Mouse (Mus musculus): ENCODE data around the gene Vwce. TPM values are rescaled to one million over a fixed set of nuclear protein-coding genes. Genes with fewer than 3 reads are reported as not detected.

Vwce gene
- polyA plus RNA-seq, 1 experiment from 2014 or later: 7.6 TPM

GRCm38 (mm10) chr19:10695801-10696200 lies 61.8 kb downstream of the Vwce start:
- ATAC-seq: no peak
- H3K27ac ChIP-seq: peak overlapping the region; percentile 55
- H3K4me1 ChIP-seq: peaks cover 93% of the 10 kb centered on the region
- no peaks in the 10 kb centered on the region for H3K27me3 ChIP-seq (replicated peaks)
- no peaks in the 10 kb centered on the region for H3K9me3 ChIP-seq (replicated peaks)
- H3K4me3 ChIP-seq: no peak overlapping the region
- H3K4me2 ChIP-seq: no peak overlapping the region
- WGBS (ENCODE audit: insufficient replicate concordance): 75% methylated on average over 7 of the region's 7 CpGs
- no peak overlapping the region for H3K9ac ChIP-seq
- peaks cover 3% of the 10 kb centered on the region; the same call in 1 of the 2 replicates for H3K36me3 ChIP-seq

DNA sequence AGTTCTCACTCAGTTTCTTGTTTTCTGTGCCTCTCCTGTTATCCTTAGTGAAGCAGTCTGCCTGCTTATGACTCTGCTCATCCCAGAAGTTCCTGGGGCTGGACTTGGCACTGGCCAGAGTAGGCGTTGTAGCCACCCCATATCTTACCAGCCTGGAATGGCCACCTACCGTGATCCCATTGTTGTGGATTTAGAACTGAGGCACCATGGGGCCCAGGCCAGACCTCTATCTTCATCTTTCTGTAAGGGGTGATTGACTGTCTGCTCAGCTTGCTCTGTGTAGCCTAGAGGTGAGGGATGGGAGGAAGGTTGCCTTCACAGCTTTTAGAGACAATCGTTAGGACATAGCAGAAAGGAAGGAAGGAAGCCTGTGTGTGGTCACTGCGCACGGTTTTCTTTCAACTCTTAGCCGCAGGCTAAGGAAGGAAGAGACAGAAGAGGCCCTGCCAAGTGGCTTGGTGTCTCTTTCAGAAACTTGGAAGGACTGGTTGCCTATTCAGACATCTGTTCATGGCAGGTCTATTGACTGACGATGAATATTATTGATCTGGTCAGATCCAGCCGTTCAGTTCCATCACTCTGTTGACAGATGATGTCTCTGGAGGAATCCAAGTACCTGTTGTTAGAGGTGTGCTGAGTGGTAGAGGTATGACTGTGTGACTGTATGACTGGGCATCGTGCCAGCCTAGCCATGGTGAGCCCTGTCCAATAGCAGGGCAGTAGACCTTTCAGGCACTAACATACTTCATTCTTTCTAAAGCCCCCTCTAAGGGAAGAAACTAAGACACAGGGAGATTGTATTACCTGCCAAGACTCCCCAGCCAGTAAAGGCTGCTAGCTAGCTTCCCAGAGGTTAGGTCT lies 64.3 kb downstream of the Vwce start:
- H3K27ac ChIP-seq: peak overlapping the region; percentile 78
- no peak overlapping the region for H3K4me3 ChIP-seq
- no peaks in the 10 kb centered on the region for H3K9me3 ChIP-seq (replicated peaks)
- no peaks in the 10 kb centered on the region for H3K27me3 ChIP-seq (replicated peaks)
- no peaks in the 10 kb centered on the region for H3K36me3 ChIP-seq
- ATAC-seq: no peak
- peaks cover 89% of the 10 kb centered on the region for H3K4me1 ChIP-seq
- no peak overlapping the region for H3K9ac ChIP-seq
- H3K4me2 ChIP-seq: peak overlapping the region; percentile 36
- WGBS (ENCODE audit: insufficient replicate concordance): 35% methylated on average over 9 of the region's 9 CpGs

- Histone ChIP-seq H3K4me1 (peaks cover 93% of the 10 kb centered on the region), H3K4me2 (peak overlapping the region; percentile 36), H3K36me3 (no peaks in the 10 kb centered on the region), H3K4me3 (no peak overlapping the region), H3K27me3 (replicated peaks) (no peaks in the 10 kb centered on the region), H3K9me3 (replicated peaks) (no peaks in the 10 kb centered on the region), H3K27ac (peak overlapping the region; percentile 78; the same call in 1 of the 2 replicates), H3K9ac (0 out of 2 replicates have a peak overlapping the region, but pooled peaks have one; percentile 14)
- WGBS (ENCODE audit: insufficient replicate concordance): 20% methylated on average over 9 of the region's 9 CpGs
- ATAC-seq: peak; percentile 73
Measured at GRCm38 (mm10) chr19:10699851-10700250, 65.8 kb downstream of the Vwce start.

- WGBS (ENCODE audit: insufficient replicate concordance): 70% methylated on average over 6 of the region's 6 CpGs
- H3K4me2 ChIP-seq: no peak overlapping the region
- H3K27ac ChIP-seq: peak overlapping the region; percentile 32; the same call in 1 of the 2 replicates
- ATAC-seq: no peak
- no peaks in the 10 kb centered on the region for H3K27me3 ChIP-seq (replicated peaks)
- no peaks in the 10 kb centered on the region for H3K9me3 ChIP-seq (replicated peaks)
- peaks cover 89% of the 10 kb centered on the region for H3K4me1 ChIP-seq
- peaks cover 4% of the 10 kb centered on the region for H3K36me3 ChIP-seq
- no peak overlapping the region for H3K4me3 ChIP-seq
- H3K9ac ChIP-seq: no peak overlapping the region
Measured at GRCm38 (mm10) chr19:10701013-10701726, 67.2 kb downstream of the Vwce start.

DNA sequence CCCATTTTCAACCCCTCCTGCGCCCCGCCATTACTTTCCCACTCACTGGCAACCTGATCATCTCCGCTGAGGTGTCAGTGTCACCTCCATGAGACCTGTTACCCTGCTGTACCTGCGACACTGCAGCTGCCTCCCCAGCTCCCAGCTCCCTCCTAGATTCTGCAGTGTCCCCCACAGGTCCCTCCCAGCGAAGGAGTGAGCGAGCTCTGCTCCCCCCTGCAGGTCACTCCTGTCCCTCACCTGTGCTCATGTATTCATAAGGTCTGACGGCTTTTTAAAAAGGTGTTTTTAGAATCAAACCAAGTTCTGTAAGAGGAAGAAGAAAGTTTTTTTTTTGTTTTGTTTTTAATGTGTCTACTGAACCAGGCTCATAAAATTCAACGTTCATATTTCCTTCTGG lies 68.1 kb downstream of the Vwce start:
- Histone ChIP-seq H3K27me3 (replicated peaks) (no peaks in the 10 kb centered on the region), H3K9me3 (replicated peaks) (no peaks in the 10 kb centered on the region), H3K4me2 (no peak overlapping the region), H3K4me3 (no peak overlapping the region), H3K4me1 (peaks cover 80% of the 10 kb centered on the region), H3K9ac (no peak overlapping the region), H3K27ac (no peak overlapping the region), H3K36me3 (peaks cover 13% of the 10 kb centered on the region)
- ATAC-seq: no peak
- WGBS (ENCODE audit: insufficient replicate concordance): 76% methylated on average over 8 of the region's 8 CpGs

DNA sequence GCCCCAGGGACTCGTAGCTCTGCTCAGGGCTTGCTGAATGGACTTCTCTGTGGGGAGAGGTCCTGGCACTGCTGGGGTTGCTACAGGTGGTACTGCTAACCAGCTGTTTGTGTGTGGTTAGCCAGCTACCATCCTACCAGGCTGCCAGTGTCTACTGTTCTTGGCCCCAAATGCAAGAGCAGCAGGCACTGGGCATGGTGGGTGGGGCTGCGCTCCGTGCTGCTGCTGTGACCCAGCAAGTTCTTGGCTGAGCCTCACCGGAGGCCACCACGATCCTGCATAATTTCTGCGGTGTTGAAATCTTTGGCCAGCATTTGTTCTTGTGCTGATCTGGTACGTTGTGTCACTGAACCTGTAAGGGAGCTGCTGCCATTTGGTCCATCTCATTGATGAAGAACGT lies 69.5 kb downstream of the Vwce start:
- H3K9me3 ChIP-seq (replicated peaks): no peaks in the 10 kb centered on the region
- H3K36me3 ChIP-seq: peaks cover 27% of the 10 kb centered on the region
- WGBS (ENCODE audit: insufficient replicate concordance): 72% methylated on average over 8 of the region's 8 CpGs
- ATAC-seq: no peak
- H3K4me2 ChIP-seq: no peak overlapping the region
- H3K4me1 ChIP-seq: peaks cover 66% of the 10 kb centered on the region
- H3K27ac ChIP-seq: no peak overlapping the region
- H3K9ac ChIP-seq: no peak overlapping the region
- no peaks in the 10 kb centered on the region for H3K27me3 ChIP-seq (replicated peaks)
- H3K4me3 ChIP-seq: no peak overlapping the region

GRCm38 (mm10) chr19:10707087-10707875 lies 73.3 kb downstream of the Vwce start:
- Histone ChIP-seq H3K4me1 (peaks cover 42% of the 10 kb centered on the region), H3K36me3 (peaks cover 56% of the 10 kb centered on the region), H3K4me2 (no peak overlapping the region), H3K9me3 (replicated peaks) (no peaks in the 10 kb centered on the region), H3K27ac (no peak overlapping the region), H3K9ac (no peak overlapping the region), H3K27me3 (replicated peaks) (no peaks in the 10 kb centered on the region), H3K4me3 (no peak overlapping the region)
- 68% methylated on average over 13 of the region's 13 CpGs for WGBS (ENCODE audit: insufficient replicate concordance)
- no peak for ATAC-seq

GRCm38 (mm10) chr19:10707881-10708280 lies 73.9 kb downstream of the Vwce start:
- H3K4me1 ChIP-seq: peaks cover 40% of the 10 kb centered on the region
- no peak overlapping the region for H3K4me3 ChIP-seq
- WGBS (ENCODE audit: insufficient replicate concordance): 79% methylated on average over 1 of the region's 1 CpGs
- no peak overlapping the region for H3K4me2 ChIP-seq
- H3K9ac ChIP-seq: no peak overlapping the region
- peaks cover 62% of the 10 kb centered on the region for H3K36me3 ChIP-seq
- H3K27ac ChIP-seq: no peak overlapping the region; the same call in 1 of the 2 replicates
- H3K27me3 ChIP-seq (replicated peaks): no peaks in the 10 kb centered on the region
- ATAC-seq: no peak
- no peaks in the 10 kb centered on the region for H3K9me3 ChIP-seq (replicated peaks)

GRCm38 (mm10) chr19:10708900-10709299 lies 74.9 kb downstream of the Vwce start:
- H3K27me3 ChIP-seq (replicated peaks): no peaks in the 10 kb centered on the region
- no peak overlapping the region for H3K27ac ChIP-seq
- ATAC-seq: no peak
- no peaks in the 10 kb centered on the region for H3K9me3 ChIP-seq (replicated peaks)
- WGBS (ENCODE audit: insufficient replicate concordance): 71% methylated on average over 6 of the region's 6 CpGs
- H3K4me1 ChIP-seq: peaks cover 30% of the 10 kb centered on the region
- H3K4me2 ChIP-seq: no peak overlapping the region
- H3K36me3 ChIP-seq: peaks cover 72% of the 10 kb centered on the region
- peak overlapping the region; percentile 13; the same call in 1 of the 2 replicates for H3K9ac ChIP-seq
- no peak overlapping the region for H3K4me3 ChIP-seq

- Histone ChIP-seq H3K4me3 (no peak overlapping the region), H3K36me3 (peaks cover 78% of the 10 kb centered on the region), H3K9ac (peak overlapping the region; percentile 13; the same call in 1 of the 2 replicates), H3K4me2 (no peak overlapping the region), H3K27ac (no peak overlapping the region), H3K4me1 (peaks cover 24% of the 10 kb centered on the region), H3K9me3 (replicated peaks) (no peaks in the 10 kb centered on the region), H3K27me3 (replicated peaks) (no peaks in the 10 kb centered on the region)
- ATAC-seq: peak; percentile 65
- 28% methylated on average over 8 of the region's 8 CpGs for WGBS (ENCODE audit: insufficient replicate concordance)
Measured at GRCm38 (mm10) chr19:10709360-10710087, 75.5 kb downstream of the Vwce start.

GRCm38 (mm10) chr19:10710088-10710511 lies 76.1 kb downstream of the Vwce start:
- WGBS (ENCODE audit: insufficient replicate concordance): 80% methylated on average over 9 of the region's 9 CpGs
- Histone ChIP-seq H3K4me1 (peaks cover 19% of the 10 kb centered on the region), H3K36me3 (peaks cover 78% of the 10 kb centered on the region), H3K4me3 (no peak overlapping the region), H3K4me2 (no peak overlapping the region), H3K27ac (no peak overlapping the region), H3K9me3 (replicated peaks) (no peaks in the 10 kb centered on the region), H3K9ac (no peak overlapping the region), H3K27me3 (replicated peaks) (no peaks in the 10 kb centered on the region)
- peak; percentile 39 for ATAC-seq
